Mouse (Mus musculus): ENCODE data around the gene Arid1b.

Gene Arid1b

GRCm38 (mm10) chr17:4993840-4994503 is at the start of gene Arid1b:
Arid1b (plus strand) TSS chr17:4994332.
- no peak for DNase-seq (ENCODE audit: low read depth, low spot score)

- DNase-seq (ENCODE audit: low read depth, low spot score): no peak
Measured at GRCm38 (mm10) chr17:4945311-4945751, 48.8 kb upstream of the Arid1b start.

GRCm38 (mm10) chr17:4945871-4946331 is 48.2 kb upstream of the Arid1b start:
- DNase-seq (ENCODE audit: low read depth, low spot score): no peak

GRCm38 (mm10) chr17:4946421-4946974 is 47.6 kb upstream of the Arid1b start:
- no peak for DNase-seq (ENCODE audit: low read depth, low spot score)

- DNase-seq (ENCODE audit: low read depth, low spot score): no peak
Measured at GRCm38 (mm10) chr17:4947013-4947412, 47.1 kb upstream of the Arid1b start.

- no peak for DNase-seq (ENCODE audit: low read depth, low spot score)
Measured at GRCm38 (mm10) chr17:4947439-4947838, 46.7 kb upstream of the Arid1b start.

GRCm38 (mm10) chr17:4948501-4948900 is 45.6 kb upstream of the Arid1b start:
- no peak for DNase-seq (ENCODE audit: low read depth, low spot score)

GRCm38 (mm10) chr17:4954431-4954830 is 39.7 kb upstream of the Arid1b start:
- DNase-seq (ENCODE audit: low read depth, low spot score): no peak

GRCm38 (mm10) chr17:4964192-4964877 is 29.8 kb upstream of the Arid1b start:
- no peak for DNase-seq (ENCODE audit: low read depth, low spot score)

GRCm38 (mm10) chr17:4967201-4967600 is 26.9 kb upstream of the Arid1b start:
- no peak for DNase-seq (ENCODE audit: low read depth, low spot score)

GRCm38 (mm10) chr17:4968035-4968434 is 26.1 kb upstream of the Arid1b start:
- no peak for DNase-seq (ENCODE audit: low read depth, low spot score)

GRCm38 (mm10) chr17:4968878-4969277 is 25.3 kb upstream of the Arid1b start:
- DNase-seq (ENCODE audit: low read depth, low spot score): no peak

GRCm38 (mm10) chr17:4972261-4972660 is 21.9 kb upstream of the Arid1b start:
- no peak for DNase-seq (ENCODE audit: low read depth, low spot score)

- DNase-seq (ENCODE audit: low read depth, low spot score): no peak
Measured at GRCm38 (mm10) chr17:4974736-4975135, 19.4 kb upstream of the Arid1b start.

- no peak for DNase-seq (ENCODE audit: low read depth, low spot score)
Measured at GRCm38 (mm10) chr17:4980151-4980550, 14.0 kb upstream of the Arid1b start.

- no peak for DNase-seq (ENCODE audit: low read depth, low spot score)
Measured at GRCm38 (mm10) chr17:4982819-4983218, 11.3 kb upstream of the Arid1b start.

GRCm38 (mm10) chr17:4984691-4985090 is 9.4 kb upstream of the Arid1b start:
- DNase-seq (ENCODE audit: low read depth, low spot score): no peak

GRCm38 (mm10) chr17:4990911-4991560 is 3.1 kb upstream of the Arid1b start:
- DNase-seq (ENCODE audit: low read depth, low spot score): no peak

- DNase-seq (ENCODE audit: low read depth, low spot score): no peak
Measured at GRCm38 (mm10) chr17:4991600-4991999, 2.5 kb upstream of the Arid1b start.

GRCm38 (mm10) chr17:4993497-4993839 is 664 bp upstream of the Arid1b start:
- no peak for DNase-seq (ENCODE audit: low read depth, low spot score)

- no peak for DNase-seq (ENCODE audit: low read depth, low spot score)
Measured at GRCm38 (mm10) chr17:4994504-4994812, 326 bp downstream of the Arid1b start.

- no peak for DNase-seq (ENCODE audit: low read depth, low spot score)
Measured at GRCm38 (mm10) chr17:4994813-4995560, 855 bp downstream of the Arid1b start.
